7 mouse cellular contexts compared by ENCODE assay signal in the genomic region with DNA sequence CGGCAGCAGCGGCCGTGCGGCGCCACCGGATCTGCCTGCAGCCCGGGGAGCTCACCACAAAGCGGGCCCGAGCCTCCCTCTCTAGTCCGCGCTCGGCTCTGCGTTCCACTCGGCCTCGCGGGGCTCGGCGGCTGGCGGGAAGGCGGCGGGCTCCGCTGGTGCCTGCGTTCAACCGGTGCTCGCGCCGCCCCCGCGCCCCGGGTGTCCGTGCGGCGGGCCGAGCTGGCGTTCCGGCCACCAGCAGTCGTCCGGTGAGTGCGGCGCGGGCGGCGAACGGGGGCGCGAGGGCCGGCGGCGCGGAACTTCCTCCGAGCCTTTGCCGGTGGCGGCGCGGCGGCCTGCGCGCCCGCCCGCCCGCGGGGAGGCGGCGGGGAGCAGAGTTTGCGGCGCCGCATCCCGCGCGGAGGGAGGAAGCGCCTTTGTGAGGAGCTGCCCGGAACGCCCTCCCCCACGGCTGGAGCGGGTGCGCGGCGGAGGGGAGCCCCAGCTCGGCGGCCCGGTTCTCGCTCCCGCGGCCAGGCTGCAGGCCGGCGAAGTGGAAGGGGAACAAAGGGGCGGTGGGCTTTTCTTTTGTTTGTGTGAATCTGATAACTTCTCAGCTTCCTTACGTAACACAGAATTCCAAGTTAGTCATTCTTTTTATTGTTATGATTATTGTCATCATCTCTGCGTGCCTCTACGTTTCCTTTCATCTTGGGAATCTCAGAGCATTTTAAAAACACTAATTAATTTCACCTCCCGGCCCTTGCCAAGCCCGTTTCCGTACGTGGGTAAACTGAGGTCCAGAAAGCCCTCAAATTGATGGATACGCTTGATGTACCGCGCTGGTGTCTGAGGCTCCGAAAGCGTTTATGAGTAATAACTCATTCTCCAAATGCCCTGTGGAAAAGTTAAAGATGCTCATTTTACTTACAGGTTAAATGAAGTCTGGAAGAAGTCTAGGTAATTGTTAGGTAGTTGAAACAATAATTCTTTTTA. TPM values are rescaled to one million over a fixed set of nuclear protein-coding genes. Genes with fewer than 3 reads are reported as not detected.
DNase-seq lines count a peak whose midpoint lies in the region; ATAC-seq lines count a peak whose summit lies in the region.

No protein-coding gene starts in this region.

- peak overlapping the region; percentile 99 for H3K9ac ChIP-seq in hindbrain, embryonic 12.5 days

- H3K27me3 ChIP-seq in hindbrain, embryonic 12.5 days: no peaks in the 10 kb centered on the region

- peak; percentile 69 for DNase-seq in T-cell, adult 2 months (ENCODE audit: low spot score)
- DNase-seq in cerebellum, adult 8-10 months: peak; percentile 58
- DNase-seq in left cerebral cortex, adult 8-10 months (ENCODE audit: low spot score in 2 of 2): peak; percentile 45 to 47
- peak; percentile 79 to 80 for DNase-seq in right cerebral cortex, postnatal 10 days (ENCODE audit: low spot score in 2 of 2)

- H3K4me1 ChIP-seq in hindbrain, embryonic 12.5 days: peaks cover 15% of the 10 kb centered on the region

- ATAC-seq in frontal cortex, adult (ENCODE audit: low TSS enrichment): peak; percentile 76
- peak; percentile 75 for ATAC-seq in hindbrain, embryonic 12.5 days (ENCODE audit: low FRiP score)

- peaks cover 50% of the 10 kb centered on the region for H3K79me2 ChIP-seq in macrophage (ENCODE audit: inconsistent target)

- H3K27ac ChIP-seq in hindbrain, embryonic 12.5 days: peak overlapping the region; percentile 100
- peak overlapping the region; percentile 38 for H3K27ac ChIP-seq in macrophage

- H3K36me3 ChIP-seq in hindbrain, embryonic 12.5 days: peaks cover 1% of the 10 kb centered on the region; the same call in 1 of the 2 replicates
- no peaks in the 10 kb centered on the region for H3K36me3 ChIP-seq in macrophage (ENCODE audit: inconsistent target)

- peak overlapping the region; percentile 61 for H3K4me2 ChIP-seq in hindbrain, embryonic 12.5 days (replicated peaks)

- peak overlapping the region; percentile 97 for H3K4me3 ChIP-seq in hindbrain, embryonic 12.5 days
- H3K4me3 ChIP-seq in macrophage (ENCODE audit: inconsistent target): peak overlapping the region; percentile 80

- no peaks in the 10 kb centered on the region for H3K9me3 ChIP-seq in hindbrain, embryonic 12.5 days (replicated peaks)

- under 1% methylated on average over 87 of the region's 99 CpGs for WGBS in hindbrain, embryonic 12.5 days
- under 1% methylated on average over 90 of the region's 99 CpGs for WGBS in macrophage (ENCODE audit: missing documents)

RNA-seq across cellular contexts. Expression of gene Peli1, which starts 0.6 kb away (rescaled TPM):
- 102 and 106 TPM in 2 replicates for polyA plus RNA-seq in hindbrain, embryonic 12.5 days (2016; fragmentation: Nextera tagmentation; extraction: Ambion mirVana)
- 10 to 100 TPM; 36.7 to 41.5 (median 37.7) TPM for total RNA-seq in left cerebral cortex, adult 8-10 months (2022)
- 100 to 1,000 TPM in 19 of 26 experiments, 10 to 100 TPM in 7; 48.9 to 827 (median 232) TPM for total RNA-seq in macrophage (2018; cell fraction: chromatin; rRNA removed)
- total RNA-seq in macrophage (2018; cell fraction: cytosol; rRNA removed): 100 to 1,000 TPM in 9 of 26 experiments, 10 to 100 TPM in 17; 26.8 to 291 (median 74.1) TPM
- total RNA-seq in macrophage (2018; cell fraction: nucleus; rRNA removed): 100 to 1,000 TPM in 19 of 26 experiments, 10 to 100 TPM in 7; 62.0 to 845 (median 241) TPM
- polyA plus RNA-seq in macrophage (2018): 22.0 to 38.4 TPM (median 25.2 TPM) in 3 replicates

Comparison
In these comparisons a context has a peak if more than half of its experiments do, and no peak if none do; other contexts are left out.
1. Peak in every context shown above with its lines: DNase-seq, ATAC-seq, H3K4me3 ChIP-seq and H3K27ac ChIP-seq.